Mouse (Mus musculus) layer of hippocampus, postnatal 25 days (tissue): ENCODE measurements at regions not wholly inside any gene's neighbourhood (a gene's known extent, or its start where the extent isn't known, plus 50 kb on each side); places are given as distances from the start of the nearest gene placed in this dataset.

Experiments
- DNase-seq, 2 experiments: peaks; one replicate each; pipeline ENCODE4 v3.0.0; 2022; ENCODE audit warnings: mixed read lengths in 2 of 2, low spot score in 1 of 2; ENCODE audit errors: extremely low spot score in 1 of 2

- no peak for DNase-seq
These were observed 90.3 kb upstream of the Kdm8 start for GRCm38 (mm10) chr7:125354211-125354610.

- DNase-seq, result no peak
These were observed 89.5 kb upstream of the Kdm8 start for GRCm38 (mm10) chr7:125354956-125355355.

DNA sequence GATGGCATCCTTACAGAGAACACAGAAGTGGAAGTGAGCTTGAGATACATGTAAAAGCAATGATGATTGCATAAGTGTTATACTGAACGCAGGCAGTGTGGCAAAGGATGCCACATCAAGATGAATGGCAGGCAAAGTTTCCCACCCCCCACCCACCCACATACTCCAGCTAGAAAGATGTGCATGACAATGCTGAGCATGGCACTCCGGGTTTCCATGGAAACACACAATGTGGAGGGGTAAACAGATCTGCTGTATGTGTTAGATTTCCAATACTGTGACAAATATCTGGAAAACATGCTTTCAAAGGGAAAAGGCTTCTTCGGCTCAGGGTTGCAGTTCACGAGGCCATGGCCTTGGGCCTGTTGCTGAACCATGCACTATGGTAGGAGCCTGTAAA, 86.5 kb upstream of the Kdm8 start:
- no peak for DNase-seq

GRCm38 (mm10) chr7:125383021-125383420, 61.5 kb upstream of the Kdm8 start:
- no peak for DNase-seq

DNA sequence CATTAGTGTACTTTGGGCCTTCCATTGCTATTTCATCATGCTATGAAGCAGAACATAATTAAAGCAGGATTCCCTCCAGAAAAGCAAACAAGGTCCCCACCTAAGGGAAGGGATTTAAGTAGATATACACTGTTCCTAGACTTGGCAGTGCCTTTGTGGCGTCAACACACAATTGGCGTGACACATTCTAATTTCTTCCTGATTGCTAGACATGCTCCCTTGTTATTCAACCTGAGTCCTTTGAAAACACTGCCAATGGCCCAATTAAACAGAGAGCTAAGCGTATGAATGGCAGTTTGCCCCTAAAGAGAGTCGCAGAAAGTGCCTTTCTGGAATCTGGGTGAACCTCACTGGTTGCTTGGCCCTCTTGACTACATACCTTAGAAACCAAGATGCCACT, 60.3 kb upstream of the Kdm8 start:
- DNase-seq, result no peak

DNA sequence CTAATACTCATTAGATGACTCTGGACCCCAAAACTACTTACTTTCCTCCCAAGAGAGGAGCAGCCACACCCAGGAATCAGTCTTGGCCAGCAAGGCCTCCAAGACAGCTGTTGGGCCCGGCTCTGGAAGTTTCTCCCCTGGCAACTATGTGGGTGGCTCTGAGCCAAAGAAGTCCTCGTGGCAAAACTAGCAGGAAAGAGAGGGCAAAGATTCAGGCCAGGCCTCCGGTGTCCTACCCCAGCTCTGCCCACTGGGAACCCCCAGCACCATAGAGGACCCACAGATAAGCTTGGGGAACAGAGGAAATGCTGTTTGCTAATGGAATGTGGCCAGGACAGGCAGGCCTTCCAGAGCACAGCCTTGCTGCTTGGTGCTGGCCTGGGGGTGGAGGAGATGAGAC, 51.9 kb upstream of the Kdm8 start:
- no peak for DNase-seq

GRCm38 (mm10) chr7:125393228-125393627, 51.2 kb upstream of the Kdm8 start:
- no peak for DNase-seq

- DNase-seq, result peak; percentile 99 to 100
These were observed 50.7 kb upstream of the Kdm8 start for GRCm38 (mm10) chr7:125393654-125394346.
